Mouse (Mus musculus) erythroblast, embryonic 14.5 days (primary cell): ENCODE data around the gene Arhgap32.

Experiments used
- GATA1 ChIP-seq: IDR thresholded peaks from 2 replicates; pipeline ENCODE4 v1.6.1; 2012; ENCODE audit warnings: low read length, inconsistent platforms, mixed read lengths
- TAL1 ChIP-seq: IDR thresholded peaks from 3 replicates; pipeline ENCODE4 v1.6.1; 2012; ENCODE audit warnings: low read length, inconsistent platforms, mixed read lengths

GRCm38 (mm10) chr9:32100561-32100960 is 15.4 kb upstream of the Arhgap32 start:
- TF ChIP-seq TAL1 (no peak), GATA1 (no peak)
